Mouse (Mus musculus): ENCODE measurements around the gene Olfr1222.

DNA sequence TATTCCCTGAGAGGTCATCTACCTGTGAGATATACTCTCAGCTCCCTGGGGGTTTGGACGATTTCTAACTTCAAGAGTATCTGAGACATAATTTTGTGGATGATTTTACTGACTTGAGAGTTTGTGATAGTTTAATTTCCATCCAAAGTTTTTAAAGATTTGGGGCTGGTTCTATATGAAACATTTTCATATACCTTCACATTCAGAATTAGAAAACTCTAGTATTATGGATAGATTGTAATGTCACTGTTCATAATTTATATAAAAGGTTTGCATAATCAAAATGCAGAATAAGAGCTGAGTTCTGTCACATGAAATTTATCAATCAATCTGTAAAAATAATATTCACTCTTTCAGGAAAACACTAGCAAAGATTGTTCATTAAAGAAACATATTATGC lies 18.6 kb upstream of the Olfr1222 start, which contains the start of gene Olfr1223:
- TF ChIP-seq POLR2A (IDR thresholded peaks at IDR 0.05; ENCODE audit: insufficient read length, low read depth): no peak
- TF ChIP-seq MAX (IDR thresholded peaks at IDR 0.05; ENCODE audit: low read depth): no peak
- no peak for TF ChIP-seq POLR2AphosphoS2 (IDR thresholded peaks at IDR 0.05; ENCODE audit: insufficient read length, low read depth)
- TF ChIP-seq CEBPB (IDR thresholded peaks at IDR 0.05; ENCODE audit: insufficient read depth, poor library complexity, severe bottlenecking): no peak
